Mouse (Mus musculus) midbrain, embryonic 10.5 days (tissue): ENCODE results near the gene Ube2g2. TPM values are rescaled to one million over a fixed set of nuclear protein-coding genes. Genes with fewer than 3 reads are reported as not detected.

ENCODE experiments used
- microRNA counts: library from miRNA; unstranded; fragments of <30 nt; microRNA quantifications from one replicate; lab custom pipeline; 2017
- microRNA-seq: library from miRNA; unstranded; fragments of <30 nt; microRNA quantifications from one replicate; pipeline ENCODE4, GENCODE M21; 2017
- polyA plus RNA-seq: library from polyadenylated mRNA; unstranded; fragments of >200 nt; fragmentation: Nextera tagmentation; extraction: Ambion mirVana; gene quantifications from 2 replicates; pipeline ENCODE4 v1.2.1, GENCODE M21; 2016

Gene Ube2g2
- polyA plus RNA-seq, 1 experiment from 2014 or later: 104 TPM

MicroRNA genes within 50 kb of the gene (microRNA counts, 519-probe panel; counts per million panel counts)
- not detected for microRNA mmu-miR-1930 (lab: Ali Mortazavi, UCI)

Small RNA genes lying within 50 kb of the gene (microRNA-seq; reads per million reads assigned to microRNA genes)
- 25.1 reads per million, percentile 33 among the genes with 10 or more reads in this experiment for gene Mir1930

Other genes with a start within 250 kb of the Ube2g2 start
- 6.0 and 6.1 TPM in 2 replicates for gene Adarb1, start 204.0 kb upstream of the Ube2g2 start, polyA plus RNA-seq
- gene Fam207a, start 106.5 kb upstream of the Ube2g2 start, polyA plus RNA-seq: 42.3 and 45.2 TPM in 2 replicates
- 0.84 and 1.2 TPM in 2 replicates for gene Itgb2, start 92.0 kb upstream of the Ube2g2 start, polyA plus RNA-seq
- 67.0 and 69.9 TPM in 2 replicates for gene Pttg1ip, start 40.6 kb upstream of the Ube2g2 start, polyA plus RNA-seq
- 403 and 425 TPM in 2 replicates for gene Sumo3, start 16.2 kb upstream of the Ube2g2 start, polyA plus RNA-seq
- 2.2 and 2.4 TPM in 2 replicates for gene Gm49325, start 16.1 kb upstream of the Ube2g2 start, polyA plus RNA-seq
- 0.84 and 0.97 TPM in 2 replicates for gene Tspear, start 64.3 kb downstream of the Ube2g2 start, polyA plus RNA-seq
- gene Gm19402, start 68.5 kb downstream of the Ube2g2 start, polyA plus RNA-seq: not detected in 2 replicates
- not detected in 2 replicates for gene Gm9508, start 75.0 kb downstream of the Ube2g2 start, polyA plus RNA-seq
- not detected in 2 replicates for gene Gm10272, start 84.4 kb downstream of the Ube2g2 start, polyA plus RNA-seq
- not detected in 2 replicates for gene Gm10024, start 89.2 kb downstream of the Ube2g2 start, polyA plus RNA-seq
- not detected in 2 replicates for gene Gm10142, start 93.5 kb downstream of the Ube2g2 start, polyA plus RNA-seq
- gene Krtap12-1, start 98.3 kb downstream of the Ube2g2 start, polyA plus RNA-seq: not detected in 2 replicates
- not detected in 2 replicates for gene Gm10100, start 104.2 kb downstream of the Ube2g2 start, polyA plus RNA-seq
- not detected in 2 replicates for gene Gm18596, start 120.4 kb downstream of the Ube2g2 start, polyA plus RNA-seq
- not detected in 2 replicates for gene Gm9736, start 129.1 kb downstream of the Ube2g2 start, polyA plus RNA-seq
- not detected in 2 replicates for gene Gm3233, start 137.4 kb downstream of the Ube2g2 start, polyA plus RNA-seq
- gene Gm3238, start 149.1 kb downstream of the Ube2g2 start, polyA plus RNA-seq: not detected in 2 replicates
- gene Gm7138, start 154.7 kb downstream of the Ube2g2 start, polyA plus RNA-seq: not detected in 2 replicates
- not detected in 2 replicates for gene Gm3250, start 160.3 kb downstream of the Ube2g2 start, polyA plus RNA-seq
- not detected in 2 replicates for gene Gm7137, start 165.9 kb downstream of the Ube2g2 start, polyA plus RNA-seq
- gene Gm9639, start 172.8 kb downstream of the Ube2g2 start, polyA plus RNA-seq: not detected in 2 replicates
- gene Gm19668, start 176.9 kb downstream of the Ube2g2 start, polyA plus RNA-seq: not detected in 2 replicates
- gene Gm9507, start 189.6 kb downstream of the Ube2g2 start, polyA plus RNA-seq: not detected in 2 replicates
- gene Gm2696, start 192.4 kb downstream of the Ube2g2 start, polyA plus RNA-seq: not detected in 2 replicates
- gene Krtap10-4, start 204.8 kb downstream of the Ube2g2 start, polyA plus RNA-seq: not detected in 2 replicates
- gene Krtap10-10, start 213.7 kb downstream of the Ube2g2 start, polyA plus RNA-seq: not detected in 2 replicates
- not detected in 2 replicates for gene Gm36176, start 224.5 kb downstream of the Ube2g2 start, polyA plus RNA-seq
- gene Gm10318, start 230.6 kb downstream of the Ube2g2 start, polyA plus RNA-seq: not detected in 2 replicates
- gene Gm3285, start 239.7 kb downstream of the Ube2g2 start, polyA plus RNA-seq: not detected in 2 replicates